Mouse (Mus musculus) heart, adult 11 months (tissue): ENCODE results near the gene Acvr1c.

ENCODE experiments used
- DNase-seq: peaks from one replicate; pipeline ENCODE4 v3.0.0; 2022

The Acvr1c gene

DNA sequence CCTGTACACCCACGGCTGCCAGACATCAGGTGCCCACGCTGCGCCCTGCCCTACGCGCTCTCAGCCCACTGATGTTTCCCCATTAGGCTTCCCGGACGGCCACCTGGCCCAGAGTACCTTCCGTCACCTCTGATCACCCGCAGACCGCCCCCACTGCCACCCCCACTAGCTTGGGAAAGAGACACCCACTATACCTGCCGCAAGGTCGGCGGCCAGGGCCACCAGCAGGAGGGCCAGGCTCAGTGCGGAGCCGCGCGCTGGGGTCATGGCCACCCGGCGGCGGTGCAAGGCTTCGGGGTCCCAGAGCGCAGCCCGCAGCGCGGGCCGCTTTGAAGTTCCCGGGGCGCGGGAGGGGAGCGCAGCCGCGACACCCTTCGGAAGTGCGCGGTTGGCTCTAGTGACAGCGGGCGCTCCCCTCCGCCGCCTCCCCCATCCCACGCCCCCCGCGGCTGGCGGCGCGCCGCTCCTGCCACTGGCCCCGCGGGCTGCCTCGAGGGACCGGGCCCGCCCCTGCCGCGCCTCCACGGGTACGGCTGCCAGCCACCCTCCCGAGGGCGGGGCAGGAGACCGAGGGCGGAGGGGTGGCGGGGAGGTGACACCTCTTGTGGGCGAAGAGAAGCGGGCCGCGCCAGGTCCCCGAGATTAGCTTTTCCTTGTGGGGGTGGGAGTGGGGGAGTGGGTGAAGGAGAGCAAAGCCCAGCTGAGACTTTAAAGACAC, at the start of gene Acvr1c:
Acvr1c (minus strand) TSS at position 482 of the 718 bp plus-strand sequence.
- peak; percentile 93 for DNase-seq

DNA sequence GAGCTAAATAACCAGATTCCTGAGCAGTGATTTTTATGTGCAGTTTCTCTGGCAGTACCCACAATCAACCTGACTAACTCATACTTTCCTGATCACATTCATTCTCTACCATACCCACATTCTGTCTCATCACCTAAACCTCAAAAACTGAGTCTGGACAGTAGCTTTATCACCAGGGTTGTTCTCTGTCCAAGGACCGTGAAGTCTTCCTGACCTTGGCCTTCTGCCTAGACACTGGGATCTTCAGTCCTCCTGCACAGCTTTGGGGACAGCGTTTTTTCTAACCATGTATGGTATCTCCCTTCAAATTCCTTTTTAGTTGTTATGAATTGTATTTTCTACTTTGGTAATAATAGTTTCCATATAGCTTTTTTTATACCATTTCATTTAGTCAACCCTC, 45.8 kb upstream of the Acvr1c start:
- DNase-seq: no peak

DNA sequence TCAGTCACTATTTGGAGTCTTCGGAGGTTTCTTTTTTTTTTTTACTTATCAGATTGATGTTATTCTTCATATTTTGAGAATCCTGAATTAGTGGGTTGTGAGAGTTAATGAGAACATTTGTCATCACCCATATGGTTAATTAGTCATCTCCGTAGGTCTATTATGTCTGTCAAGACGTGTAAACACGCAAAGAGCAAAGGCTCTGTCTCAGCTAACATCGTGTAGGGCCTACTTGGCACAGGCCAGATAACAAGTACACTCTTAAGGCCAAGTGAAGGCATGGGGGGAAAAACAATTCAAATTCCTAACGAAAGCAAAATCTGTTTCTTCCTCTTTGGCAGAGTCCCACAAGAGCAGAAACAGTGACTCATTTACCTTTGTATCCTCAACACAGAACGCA, 30.9 kb upstream of the Acvr1c start:
- DNase-seq: no peak

DNA sequence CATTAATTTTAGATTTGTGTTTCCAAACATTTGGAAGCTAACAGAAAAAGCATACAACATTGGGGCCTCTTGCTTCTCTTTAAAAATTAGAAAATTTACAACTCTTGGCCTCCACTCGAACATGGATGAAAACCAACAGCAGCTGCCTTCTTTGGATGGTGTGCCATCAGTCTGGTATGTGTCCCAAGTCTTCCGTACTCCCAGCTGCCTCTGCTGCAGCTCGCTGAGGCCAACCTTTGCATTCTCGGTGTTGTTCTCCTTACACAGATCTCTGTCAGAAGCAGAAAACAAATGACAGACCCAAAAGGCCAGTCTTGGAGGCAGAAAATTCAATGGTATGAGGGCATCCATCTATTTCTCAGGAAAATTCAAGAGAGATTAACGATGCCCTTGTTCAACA, 22.3 kb upstream of the Acvr1c start:
- peak; percentile 61 for DNase-seq

DNA sequence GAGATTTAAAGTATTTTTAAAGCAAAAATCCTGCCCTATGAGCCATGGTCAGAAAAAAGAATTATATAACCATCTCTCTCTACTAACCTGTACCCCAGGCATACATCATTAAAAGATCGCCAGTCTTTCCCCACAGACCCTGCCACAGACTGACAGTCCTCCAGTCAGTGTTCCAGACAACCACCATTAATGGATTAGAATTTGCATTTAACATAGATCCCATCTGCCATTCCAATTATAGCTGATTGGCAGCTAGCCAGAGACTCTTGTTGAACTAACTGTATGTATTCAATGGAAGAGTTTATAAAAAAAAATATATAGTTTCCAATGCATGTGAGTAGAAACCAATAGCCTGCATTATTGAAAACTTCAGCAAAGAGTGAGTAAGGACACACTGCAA, 21.8 kb upstream of the Acvr1c start:
- no peak for DNase-seq

DNA sequence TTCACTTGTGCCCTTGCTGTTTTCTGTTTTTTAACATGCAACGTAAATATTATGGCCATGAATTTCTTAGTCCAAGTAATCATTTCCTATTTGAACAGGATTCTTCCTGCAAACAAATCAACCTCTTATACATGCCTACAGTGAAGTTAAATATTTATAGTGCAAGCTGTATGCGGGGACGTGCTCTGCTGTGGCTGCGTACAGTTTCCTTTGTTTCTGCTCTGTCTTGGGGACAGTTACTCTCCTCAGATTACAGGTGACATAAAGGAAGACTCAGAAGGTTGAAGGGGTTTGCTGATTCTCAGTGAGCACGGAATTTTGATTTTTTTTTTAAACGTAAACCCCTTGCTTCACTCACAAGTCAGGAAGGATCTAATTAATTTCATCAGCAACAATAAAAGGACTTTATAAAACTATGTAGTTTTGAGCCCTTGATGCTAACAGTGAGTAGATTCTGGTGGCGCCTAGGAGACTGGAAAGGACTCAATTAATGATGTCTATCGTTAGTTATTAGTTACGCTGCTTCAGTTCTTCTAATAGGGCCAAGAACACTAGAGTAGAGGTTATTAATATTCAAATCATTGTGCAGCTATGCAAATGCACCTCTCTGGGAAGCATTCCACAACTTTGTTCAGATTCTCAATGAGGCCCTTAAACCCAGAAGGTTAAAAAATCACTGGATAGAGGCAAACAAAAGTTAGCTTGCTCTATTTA, 19.9 kb upstream of the Acvr1c start:
- DNase-seq: no peak

DNA sequence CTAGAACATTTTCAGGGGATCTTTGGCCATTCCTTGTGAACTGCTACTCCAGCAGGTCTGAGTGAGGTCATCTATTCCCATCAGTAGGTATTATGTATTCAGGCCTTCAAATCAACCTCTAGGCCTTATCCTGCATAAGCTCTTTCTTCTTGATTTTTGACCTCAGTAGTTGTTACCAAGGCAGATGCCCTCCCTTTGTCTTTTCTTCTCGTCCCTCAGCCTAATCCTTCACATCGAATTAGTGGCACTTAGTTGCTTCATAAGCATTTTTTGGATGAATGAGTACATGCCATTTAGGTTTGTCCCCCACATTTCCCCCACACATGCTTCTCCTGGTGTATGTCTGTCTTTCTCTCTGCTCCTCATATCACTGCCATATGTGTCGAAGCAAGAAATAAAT, 8.5 kb upstream of the Acvr1c start:
- DNase-seq: no peak

DNA sequence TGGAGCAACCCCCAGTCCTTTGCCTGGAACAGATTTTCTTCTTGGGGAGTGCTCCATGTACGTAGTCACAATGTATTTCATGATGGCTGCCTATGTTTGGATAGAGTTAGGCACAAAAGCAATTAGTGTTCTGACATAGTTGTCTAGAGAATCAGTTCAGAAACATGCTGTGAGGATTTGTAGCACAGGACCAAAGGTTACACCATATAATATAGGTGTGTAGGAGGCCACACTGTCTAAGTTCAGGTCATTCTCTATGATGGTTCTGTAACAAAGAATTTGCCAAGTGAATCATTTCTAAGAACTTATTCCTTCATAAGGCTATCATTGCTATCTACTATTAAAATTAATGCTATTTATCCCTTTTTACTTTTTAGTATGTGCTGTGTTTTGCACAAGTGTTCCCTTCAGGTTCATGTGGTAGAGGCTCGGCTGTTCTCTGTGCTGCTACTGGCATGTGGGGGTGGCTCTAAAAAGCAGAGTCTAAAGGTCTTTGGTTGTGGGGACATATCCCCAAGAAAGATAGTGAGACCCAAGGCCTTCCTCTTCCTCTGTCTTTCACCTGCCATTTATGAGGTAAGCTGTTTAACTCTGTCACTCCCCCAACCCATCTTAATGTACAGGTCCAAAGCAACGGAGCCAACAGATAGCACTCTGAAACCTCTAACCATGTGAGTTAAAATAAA, 3.8 kb upstream of the Acvr1c start:
- DNase-seq: no peak

DNA sequence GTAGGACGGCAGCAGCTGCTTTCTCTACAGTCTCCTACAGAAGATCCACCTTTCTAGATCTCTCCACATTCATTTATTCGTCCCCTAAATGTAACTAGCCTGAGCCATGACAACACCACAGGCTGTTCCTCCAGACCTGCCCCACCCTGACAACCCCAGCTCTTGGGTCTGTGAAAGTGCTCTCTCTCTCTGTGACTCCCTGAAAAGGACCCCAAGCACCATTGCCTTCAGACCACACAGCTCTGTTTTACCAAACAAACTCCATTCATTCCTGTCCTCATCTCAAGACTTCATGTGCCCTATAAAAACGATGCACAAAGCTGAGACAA, 401 bp upstream of the Acvr1c start:
- no peak for DNase-seq

DNA sequence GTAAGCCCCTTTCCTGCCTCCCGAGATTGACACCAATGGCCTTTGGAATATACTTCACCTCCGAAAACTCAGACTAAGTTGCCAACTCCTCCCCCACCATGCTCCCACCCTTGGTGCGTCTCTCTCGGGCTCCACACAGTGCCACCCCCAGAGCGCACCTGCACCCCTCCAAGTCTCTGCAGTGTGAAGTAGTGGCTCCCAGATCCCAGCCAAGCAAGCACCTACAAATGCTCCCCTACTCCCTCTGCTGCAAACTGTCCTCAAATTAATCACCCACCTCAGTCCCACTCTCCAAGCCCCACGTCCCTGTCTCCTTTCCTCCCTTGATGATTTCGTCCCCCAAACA, 654 bp downstream of the Acvr1c start:
- no peak for DNase-seq

DNA sequence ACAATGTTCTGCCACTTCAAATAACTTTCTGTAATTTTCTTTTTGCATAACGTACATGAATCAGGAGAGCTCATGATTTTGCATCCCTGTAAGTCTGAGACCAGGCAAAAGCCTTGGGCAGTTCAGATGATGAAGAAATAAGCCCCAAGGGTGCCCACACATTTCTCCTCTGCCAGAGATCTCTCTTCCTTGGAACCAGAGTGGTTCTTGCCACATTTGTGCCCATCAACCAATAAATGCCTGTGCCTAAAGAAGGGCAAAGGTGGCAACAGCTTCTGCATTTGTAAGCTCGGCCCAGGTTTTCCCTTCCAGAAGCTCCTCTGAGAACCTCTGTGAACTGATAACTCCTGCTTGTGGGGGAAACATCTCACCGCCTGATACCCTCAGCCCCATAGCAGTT, 3.3 kb downstream of the Acvr1c start:
- DNase-seq: no peak

DNA sequence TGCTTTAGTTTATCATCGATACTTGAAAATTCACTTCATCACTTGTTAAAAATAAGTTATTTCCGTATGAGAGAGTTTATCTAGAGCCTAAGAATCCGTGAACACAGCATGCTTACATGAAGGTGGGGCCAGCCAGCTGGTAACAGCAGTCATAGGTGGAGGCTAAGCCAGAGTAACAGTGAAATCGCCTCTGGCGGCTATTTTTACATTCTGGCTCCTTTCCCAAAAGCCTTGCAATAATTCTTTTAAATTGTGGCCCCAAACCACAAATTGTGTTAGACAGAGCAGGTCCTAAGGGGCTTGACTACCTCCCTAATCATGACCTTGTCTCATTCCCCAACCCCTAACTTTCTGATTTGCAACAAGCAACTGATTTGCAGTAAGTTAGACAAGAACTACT, 4.8 kb downstream of the Acvr1c start:
- no peak for DNase-seq

DNA sequence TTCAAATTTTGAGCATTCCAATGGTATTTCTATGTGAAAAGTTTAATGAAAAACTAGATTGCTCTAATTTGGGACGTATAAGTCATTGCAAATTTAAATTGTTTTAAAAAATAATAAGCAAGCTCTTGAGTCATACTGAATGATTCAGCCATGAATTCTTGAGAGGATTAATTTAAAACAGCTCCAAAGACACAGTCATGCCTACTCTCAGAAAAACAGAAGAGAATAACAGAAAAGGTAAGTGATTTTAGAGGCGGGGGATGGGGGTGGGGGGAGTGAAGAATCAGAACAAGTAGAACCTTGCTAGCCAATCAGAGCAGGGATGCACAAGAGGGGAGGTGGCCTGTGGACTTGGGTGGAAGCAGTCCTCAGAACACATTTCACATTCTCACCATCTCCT, 7.0 kb downstream of the Acvr1c start:
- DNase-seq: no peak

DNA sequence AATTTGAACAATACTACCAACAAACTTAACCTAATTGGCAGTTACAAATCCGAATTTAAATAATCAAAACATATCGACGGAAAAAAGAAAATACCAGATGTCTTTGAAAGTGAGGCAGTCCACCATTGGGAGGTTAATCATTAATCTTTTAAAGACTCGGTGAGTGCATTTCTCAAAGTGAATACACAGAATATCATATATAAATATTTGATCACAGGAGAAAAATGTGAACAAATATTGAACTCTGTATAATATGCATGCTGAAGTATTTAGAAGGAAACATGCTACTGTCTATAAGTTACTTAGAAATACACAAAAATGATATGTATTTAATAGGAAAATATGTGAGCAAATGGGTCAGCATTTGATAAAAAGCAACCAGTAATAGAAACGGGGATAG, 21.0 kb downstream of the Acvr1c start:
- DNase-seq: no peak

DNA sequence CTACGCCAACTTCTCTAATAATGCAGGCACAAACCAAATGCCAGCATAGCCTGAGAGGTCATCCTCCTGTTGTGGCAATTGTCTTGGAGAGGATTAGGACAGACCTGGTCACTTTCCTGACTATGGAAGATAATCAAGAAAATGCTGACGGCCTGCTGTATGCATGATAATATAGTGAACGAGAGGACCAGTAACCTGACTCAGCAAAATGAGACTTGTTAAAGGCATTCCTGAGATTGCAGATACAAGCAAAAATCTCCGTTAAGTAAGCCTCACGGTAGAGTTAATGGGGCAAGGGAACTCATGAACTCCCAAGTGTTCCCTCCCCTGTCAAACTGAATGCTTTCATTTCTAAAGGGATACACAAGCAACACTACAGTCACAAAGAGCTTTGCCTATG, 28.1 kb downstream of the Acvr1c start:
- no peak for DNase-seq

DNA sequence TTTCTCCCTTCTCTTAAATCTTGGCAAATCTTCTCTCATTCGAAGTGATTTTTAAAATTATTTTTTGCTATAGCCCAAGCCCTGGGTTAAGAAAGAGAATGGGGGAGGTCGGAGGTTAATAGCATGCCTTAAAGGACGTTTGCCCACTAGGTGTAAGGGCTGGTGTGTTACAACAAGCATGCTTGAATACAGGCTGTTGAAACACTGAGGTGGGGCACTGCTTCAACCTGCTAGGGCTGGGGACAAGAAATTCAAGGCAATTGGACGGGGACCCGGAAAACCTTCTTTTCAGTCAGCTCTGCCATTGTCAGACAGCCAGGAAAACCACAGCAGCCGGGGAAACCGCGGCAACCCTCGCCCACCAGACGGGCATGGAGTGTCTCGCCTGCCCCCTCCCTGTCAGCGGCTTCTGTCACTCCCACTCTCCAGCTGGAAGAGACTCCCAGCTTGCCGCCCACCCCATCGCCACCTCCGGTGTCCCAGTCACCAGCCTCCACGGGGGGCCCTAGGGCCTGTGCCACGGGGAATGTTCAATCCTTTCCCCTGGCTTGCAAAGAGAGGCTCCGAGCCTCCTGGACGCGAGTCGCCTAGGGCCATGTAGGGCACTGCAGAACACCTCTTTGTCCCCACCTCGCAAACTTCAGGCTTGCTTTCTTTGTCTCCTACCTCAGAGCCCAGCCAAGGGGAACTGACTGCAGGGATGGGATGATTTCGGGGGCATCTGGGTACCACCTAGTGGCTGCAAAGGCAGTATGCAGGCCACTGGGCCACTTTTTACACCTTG, 33.4 kb downstream of the Acvr1c start:
- no peak for DNase-seq

DNA sequence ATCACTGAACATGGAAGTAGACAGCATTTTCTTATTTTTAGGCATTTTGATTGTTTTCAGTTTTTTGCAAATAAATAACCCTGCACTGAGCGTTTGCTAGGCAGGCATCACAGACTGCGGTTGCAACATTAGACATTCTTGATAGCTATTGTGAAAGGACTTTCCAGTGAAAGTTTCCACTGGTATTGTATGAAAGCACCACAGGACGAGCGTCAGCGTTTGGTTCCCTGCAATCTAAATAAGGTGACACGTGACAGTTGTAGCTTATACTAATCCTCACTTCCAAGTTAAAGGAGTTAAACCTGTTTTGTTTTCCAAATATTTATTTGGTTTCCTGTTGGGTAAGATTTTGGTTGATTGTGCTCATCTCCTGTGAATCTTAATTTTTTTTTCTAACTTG, 34.4 kb downstream of the Acvr1c start:
- DNase-seq: no peak

DNA sequence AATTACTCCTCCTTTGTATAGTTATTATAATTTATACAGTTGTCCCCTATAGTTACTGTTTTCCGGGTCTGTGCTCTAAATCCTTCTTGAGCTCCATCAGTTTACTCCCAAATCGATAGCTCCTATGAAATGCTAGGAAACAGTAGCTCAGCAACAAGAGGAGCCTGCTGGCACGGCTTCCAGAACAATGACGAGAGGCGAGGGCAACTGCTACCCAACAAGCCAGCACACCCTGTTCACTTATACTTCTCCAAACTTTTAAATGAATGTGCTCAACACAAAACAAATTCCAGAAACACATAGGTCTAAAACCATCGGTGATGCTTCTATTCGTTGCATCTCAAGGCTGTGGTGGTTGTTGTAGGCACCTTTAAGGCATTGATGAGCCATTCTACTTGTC, 41.5 kb downstream of the Acvr1c start:
- DNase-seq: peak; percentile 82

DNA sequence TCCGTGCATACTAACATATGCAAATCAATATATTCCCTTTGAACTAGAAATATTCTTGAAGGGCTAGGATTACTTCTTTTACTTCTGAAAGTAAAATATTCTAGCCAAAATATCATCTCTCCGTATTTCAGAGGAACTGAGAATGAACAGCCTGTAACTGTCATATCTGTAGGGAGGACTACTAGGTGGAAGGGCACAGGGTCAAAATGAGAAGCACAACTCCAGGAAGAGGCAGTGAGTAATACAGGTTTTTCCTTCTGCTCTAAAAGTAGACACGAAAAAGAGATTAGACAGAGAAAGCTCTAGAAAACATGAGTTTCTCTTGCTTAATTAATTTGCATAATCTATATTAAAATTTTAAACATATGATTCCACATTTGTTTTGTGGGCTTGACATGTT, 48.0 kb downstream of the Acvr1c start:
- DNase-seq: no peak

DNA sequence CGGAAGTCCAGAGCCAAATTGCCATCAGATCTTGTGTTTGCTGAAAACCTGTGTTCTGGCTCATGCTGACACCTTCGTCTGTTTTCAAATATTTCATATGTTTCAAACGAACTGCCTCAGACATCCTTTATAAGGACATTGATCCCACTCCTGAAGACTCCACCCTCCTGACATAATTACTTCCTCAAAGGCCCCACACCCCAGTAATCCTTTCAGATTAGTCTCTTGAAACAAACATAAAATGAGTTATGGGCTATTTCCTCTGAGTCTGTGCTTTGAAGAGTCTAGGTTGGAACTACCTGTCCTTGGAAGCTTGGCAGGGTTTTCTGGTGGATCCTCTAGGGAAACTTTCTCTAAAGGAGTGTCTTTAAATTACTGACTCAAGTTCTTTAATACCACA, 53.2 kb downstream of the Acvr1c start:
- no peak for DNase-seq

DNA sequence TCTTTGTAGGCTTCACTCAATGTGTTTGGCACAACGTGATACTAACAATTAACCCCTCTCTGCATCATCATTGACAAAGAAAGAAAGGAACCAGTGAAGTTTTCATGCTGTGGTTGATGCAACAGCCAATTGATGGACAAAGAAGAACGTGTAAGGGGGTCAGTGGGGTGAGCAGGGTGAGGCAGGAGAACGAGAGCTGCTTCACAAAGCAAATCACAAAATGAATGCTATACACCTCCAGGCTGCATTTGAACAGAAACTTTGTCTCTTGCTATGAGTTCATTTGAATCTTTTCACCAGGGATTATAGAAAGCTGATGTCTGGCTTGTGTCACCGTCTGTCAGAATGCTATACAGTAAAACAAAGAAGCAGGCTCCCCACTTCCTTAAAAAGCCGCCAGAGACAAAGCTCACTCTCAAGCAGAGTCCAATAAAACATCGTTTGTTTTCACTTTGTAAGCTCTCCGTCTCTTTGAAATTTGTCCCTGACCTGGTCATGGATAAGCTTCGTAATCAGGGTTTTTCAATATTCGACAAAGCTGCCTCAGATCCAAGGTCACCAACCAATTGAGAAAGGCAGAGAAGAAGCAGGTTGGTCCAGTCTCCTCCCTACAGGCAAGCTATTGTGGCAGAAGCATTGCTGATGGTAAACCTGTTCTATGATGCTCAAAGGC, 67.8 kb downstream of the Acvr1c start:
- DNase-seq: no peak

DNA sequence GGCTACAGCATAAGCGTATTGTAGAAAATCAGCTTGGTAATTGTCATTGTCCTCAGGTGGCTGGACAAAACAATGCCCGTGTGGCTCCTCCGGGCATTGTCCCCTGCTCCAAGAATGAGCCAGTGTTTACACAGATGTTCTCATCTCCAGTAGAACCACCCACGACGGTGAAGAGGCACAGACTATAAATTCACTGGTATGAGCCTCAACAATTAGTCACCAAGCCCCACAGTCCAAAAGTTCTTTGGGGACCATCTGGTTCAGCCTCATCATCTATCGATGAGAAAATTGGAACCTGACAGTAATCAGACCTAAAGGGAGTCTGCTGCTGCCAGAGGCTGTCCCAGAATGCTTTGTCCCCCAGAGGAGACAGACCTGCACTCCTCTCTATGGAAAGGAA, 68.4 kb downstream of the Acvr1c start:
- no peak for DNase-seq

DNA sequence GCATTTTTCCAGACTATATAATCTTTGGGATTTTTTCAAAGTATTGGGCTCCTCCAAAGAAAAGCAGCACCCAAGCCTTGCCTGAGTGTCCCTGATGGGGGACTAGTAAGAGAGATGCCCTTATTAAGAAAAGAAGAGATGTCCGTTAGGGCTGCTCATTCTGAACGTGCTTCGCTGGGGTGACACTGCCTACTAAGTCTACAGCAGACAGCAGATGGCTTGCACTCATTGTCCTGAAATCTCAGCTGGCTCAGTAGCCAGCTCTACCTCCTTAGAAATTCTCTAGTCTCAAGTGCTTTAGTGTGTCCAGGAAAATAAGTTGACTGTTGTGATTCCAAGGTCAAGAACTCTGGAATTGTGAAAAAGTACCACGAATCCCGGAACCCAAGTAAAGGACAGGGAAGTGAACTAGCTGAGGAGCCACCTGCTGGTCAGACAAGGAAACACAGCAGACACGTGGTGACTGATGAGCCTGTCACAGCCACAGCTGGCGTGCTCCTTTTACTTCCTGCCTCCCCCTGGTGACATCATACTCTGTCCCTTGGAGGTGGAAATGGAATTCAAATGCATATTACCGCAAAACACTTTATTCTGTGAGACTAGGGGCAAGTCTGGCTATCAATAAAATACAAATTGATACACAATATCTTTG, 75.3 kb downstream of the Acvr1c start:
- DNase-seq: peak; percentile 93
